Mouse (Mus musculus) liver, embryonic 16.5 days (tissue): ENCODE results near the gene Srsf4. TPM values are rescaled to one million over a fixed set of nuclear protein-coding genes. Genes with fewer than 3 reads are reported as not detected.

ENCODE experiments used
- polyA plus RNA-seq: library from polyadenylated mRNA; unstranded; fragments of >200 nt; fragmentation: Nextera tagmentation; extraction: Ambion mirVana; gene quantifications from 2 replicates; pipeline ENCODE4 v1.2.1, GENCODE M21; 2015

The Srsf4 gene
- polyA plus RNA-seq, 1 experiment from 2014 or later: 51.2 TPM

Other genes with a start within 250 kb of the Srsf4 start
- 3.4 and 5.0 TPM in 2 replicates for gene Ptpru, start 35.3 kb upstream of the Srsf4 start, polyA plus RNA-seq
- 32.8 and 33.0 TPM in 2 replicates for gene Mecr, start 30.1 kb upstream of the Srsf4 start, polyA plus RNA-seq
- not detected in 2 replicates for gene Tmem200b, start 48.2 kb downstream of the Srsf4 start, polyA plus RNA-seq
- gene Gm10300, start 201.1 kb downstream of the Srsf4 start, polyA plus RNA-seq: 0.33 and 0.46 TPM in 2 replicates
- gene Epb41, start 201.7 kb downstream of the Srsf4 start, polyA plus RNA-seq: 196 and 232 TPM in 2 replicates